Mouse (Mus musculus): Measurements from ENCODE around the gene Cldn12. TPM values are rescaled to one million over a fixed set of nuclear protein-coding genes. Genes with fewer than 3 reads are reported as not detected.

The Cldn12 gene
- polyA plus RNA-seq, 1 experiment from 2014 or later: 24.1 TPM

- no peak for ATAC-seq
- Histone ChIP-seq H3K27me3 (no peaks in the 10 kb centered on the region), H3K4me3 (no peak overlapping the region), H3K4me1 (peaks cover 45% of the 10 kb centered on the region), H3K36me3 (ENCODE audit: poor library complexity, severe bottlenecking) (peaks cover 5% of the 10 kb centered on the region; the same call in 1 of the 2 replicates), H3K9ac (no peak overlapping the region), H3K9me3 (replicated peaks) (no peaks in the 10 kb centered on the region), H3K27ac (no peak overlapping the region), H3K4me2 (no peak overlapping the region)
- 68% methylated on average over 3 of the region's 3 CpGs for WGBS
Observed at GRCm38 (mm10) chr5:5511401-5511800, 3.4 kb downstream of the Cldn12 start.

- peaks cover 5% of the 10 kb centered on the region; the same call in 1 of the 2 replicates for H3K36me3 ChIP-seq (ENCODE audit: poor library complexity, severe bottlenecking)
- H3K27ac ChIP-seq: no peak overlapping the region
- H3K4me3 ChIP-seq: no peak overlapping the region
- WGBS: 36% methylated on average over 5 of the region's 5 CpGs
- ATAC-seq: no peak
- peak overlapping the region; percentile 18; the same call in 1 of the 2 replicates for H3K4me2 ChIP-seq
- H3K9ac ChIP-seq: no peak overlapping the region
- H3K9me3 ChIP-seq (replicated peaks): no peaks in the 10 kb centered on the region
- no peaks in the 10 kb centered on the region for H3K27me3 ChIP-seq
- H3K4me1 ChIP-seq: peaks cover 45% of the 10 kb centered on the region
Observed at GRCm38 (mm10) chr5:5510989-5511388, 3.8 kb downstream of the Cldn12 start.

GRCm38 (mm10) chr5:5510304-5510887, 4.4 kb downstream of the Cldn12 start:
- Histone ChIP-seq H3K36me3 (ENCODE audit: poor library complexity, severe bottlenecking) (peaks cover 5% of the 10 kb centered on the region; the same call in 1 of the 2 replicates), H3K4me3 (no peak overlapping the region), H3K9ac (no peak overlapping the region), H3K4me1 (peaks cover 45% of the 10 kb centered on the region), H3K27me3 (no peaks in the 10 kb centered on the region), H3K27ac (no peak overlapping the region; the same call in 1 of the 2 replicates), H3K9me3 (replicated peaks) (no peaks in the 10 kb centered on the region), H3K4me2 (peak overlapping the region; percentile 43)
- no peak for ATAC-seq
- 23% methylated on average over 10 of the region's 10 CpGs for WGBS

- H3K4me2 ChIP-seq: peak overlapping the region; percentile 46
Observed at GRCm38 (mm10) chr5:5508231-5508630, 6.5 kb downstream of the Cldn12 start.

GRCm38 (mm10) chr5:5507701-5508225, 7.0 kb downstream of the Cldn12 start:
- peak overlapping the region; percentile 46 for H3K4me2 ChIP-seq
- no peaks in the 10 kb centered on the region for H3K27me3 ChIP-seq
- peak overlapping the region; percentile 63 for H3K27ac ChIP-seq
- 17% methylated on average over 20 of the region's 20 CpGs for whole genome bisulfite sequencing
- H3K36me3 ChIP-seq (ENCODE audit: poor library complexity, severe bottlenecking): peaks cover 9% of the 10 kb centered on the region; the same call in 1 of the 2 replicates
- peak; percentile 74 for ATAC-seq
- no peaks in the 10 kb centered on the region for H3K9me3 ChIP-seq (replicated peaks)
- H3K9ac ChIP-seq: peak overlapping the region; percentile 34
- H3K4me1 ChIP-seq: peaks cover 39% of the 10 kb centered on the region
- peak overlapping the region; percentile 17; the same call in 1 of the 2 replicates for H3K4me3 ChIP-seq

More at GRCm38 (mm10) chr5:5508231-5508630, 6.5 kb downstream of the Cldn12 start:
- Histone ChIP-seq H3K9ac (peak overlapping the region; percentile 34; the same call in 1 of the 2 replicates), H3K9me3 (replicated peaks) (no peaks in the 10 kb centered on the region), H3K36me3 (ENCODE audit: poor library complexity, severe bottlenecking) (peaks cover 9% of the 10 kb centered on the region; the same call in 1 of the 2 replicates), H3K4me1 (peaks cover 39% of the 10 kb centered on the region), H3K27ac (peak overlapping the region; percentile 63), H3K4me3 (no peak overlapping the region), H3K27me3 (no peaks in the 10 kb centered on the region)
- WGBS: 78% methylated on average over 10 of the region's 10 CpGs
- peak; percentile 11; the same call in 1 of the 2 replicates for ATAC-seq

- H3K36me3 ChIP-seq (ENCODE audit: poor library complexity, severe bottlenecking): peaks cover 4% of the 10 kb centered on the region; the same call in 1 of the 2 replicates
- H3K9me3 ChIP-seq (replicated peaks): no peaks in the 10 kb centered on the region
- no peak overlapping the region for H3K4me3 ChIP-seq
- peaks cover 24% of the 10 kb centered on the region for H3K4me1 ChIP-seq
- H3K9ac ChIP-seq: no peak overlapping the region
- WGBS: 92% methylated on average over 13 of the region's 13 CpGs
- ATAC-seq: no peak
- H3K27ac ChIP-seq: no peak overlapping the region
- no peak overlapping the region for H3K4me2 ChIP-seq
- H3K27me3 ChIP-seq: no peaks in the 10 kb centered on the region
Observed at GRCm38 (mm10) chr5:5504456-5504855, 10.3 kb downstream of the Cldn12 start.

- 79% methylated on average over 4 of the region's 4 CpGs for WGBS
- no peak overlapping the region for H3K4me3 ChIP-seq
- H3K9ac ChIP-seq: no peak overlapping the region
- H3K27ac ChIP-seq: no peak overlapping the region
- H3K27me3 ChIP-seq: no peaks in the 10 kb centered on the region
- peaks cover 4% of the 10 kb centered on the region; the same call in 1 of the 2 replicates for H3K36me3 ChIP-seq (ENCODE audit: poor library complexity, severe bottlenecking)
- peaks cover 15% of the 10 kb centered on the region for H3K4me1 ChIP-seq
- ATAC-seq: no peak
- H3K4me2 ChIP-seq: no peak overlapping the region
- no peaks in the 10 kb centered on the region for H3K9me3 ChIP-seq (replicated peaks)
Observed at GRCm38 (mm10) chr5:5503381-5503780, 11.4 kb downstream of the Cldn12 start.

GRCm38 (mm10) chr5:5501583-5501982, 13.2 kb downstream of the Cldn12 start:
- ATAC-seq: peak; percentile 44; the same call in 1 of the 2 replicates
- H3K4me3 ChIP-seq: no peak overlapping the region
- H3K9ac ChIP-seq: no peak overlapping the region
- H3K27me3 ChIP-seq: no peaks in the 10 kb centered on the region
- peaks cover 4% of the 10 kb centered on the region; the same call in 1 of the 2 replicates for H3K36me3 ChIP-seq (ENCODE audit: poor library complexity, severe bottlenecking)
- no peak overlapping the region for H3K4me2 ChIP-seq
- no peaks in the 10 kb centered on the region for H3K4me1 ChIP-seq
- no peak overlapping the region for H3K27ac ChIP-seq
- 76% methylated on average over 2 of the region's 2 CpGs for WGBS
- H3K9me3 ChIP-seq (replicated peaks): no peaks in the 10 kb centered on the region

- Histone ChIP-seq H3K4me3 (no peak overlapping the region), H3K4me2 (no peak overlapping the region), H3K9ac (no peak overlapping the region), H3K27me3 (no peaks in the 10 kb centered on the region), H3K9me3 (replicated peaks) (no peaks in the 10 kb centered on the region), H3K36me3 (ENCODE audit: poor library complexity, severe bottlenecking) (no peaks in the 10 kb centered on the region), H3K27ac (no peak overlapping the region), H3K4me1 (no peaks in the 10 kb centered on the region)
- 50% methylated on average over 3 of the region's 3 CpGs for WGBS
- peak; percentile 55 for ATAC-seq
Observed at GRCm38 (mm10) chr5:5496393-5496792, 18.4 kb downstream of the Cldn12 start.

- H3K9me3 ChIP-seq (replicated peaks): no peaks in the 10 kb centered on the region
- H3K27me3 ChIP-seq: no peaks in the 10 kb centered on the region
- H3K4me3 ChIP-seq: no peak overlapping the region
- no peak for ATAC-seq
- H3K9ac ChIP-seq: no peak overlapping the region
- H3K27ac ChIP-seq: no peak overlapping the region
- no peak overlapping the region for H3K4me2 ChIP-seq
- H3K4me1 ChIP-seq: no peaks in the 10 kb centered on the region
- no peaks in the 10 kb centered on the region for H3K36me3 ChIP-seq (ENCODE audit: poor library complexity, severe bottlenecking)
- WGBS: 91% methylated on average over 4 of the region's 4 CpGs
Observed at GRCm38 (mm10) chr5:5495042-5495441, 19.7 kb downstream of the Cldn12 start.

GRCm38 (mm10) chr5:5494269-5495005, 20.3 kb downstream of the Cldn12 start:
- Histone ChIP-seq H3K27ac (no peak overlapping the region), H3K9me3 (replicated peaks) (no peaks in the 10 kb centered on the region), H3K4me1 (no peaks in the 10 kb centered on the region), H3K36me3 (ENCODE audit: poor library complexity, severe bottlenecking) (no peaks in the 10 kb centered on the region), H3K4me2 (no peak overlapping the region), H3K4me3 (no peak overlapping the region), H3K27me3 (no peaks in the 10 kb centered on the region), H3K9ac (no peak overlapping the region)
- peak; percentile 76 for ATAC-seq
- 41% methylated on average over 16 of the region's 16 CpGs for WGBS

GRCm38 (mm10) chr5:5492163-5492562, 22.6 kb downstream of the Cldn12 start:
- Histone ChIP-seq H3K36me3 (ENCODE audit: poor library complexity, severe bottlenecking) (no peaks in the 10 kb centered on the region), H3K9me3 (replicated peaks) (no peaks in the 10 kb centered on the region)

More at GRCm38 (mm10) chr5:5492163-5492562, 22.6 kb downstream of the Cldn12 start:
- Histone ChIP-seq H3K4me1 (no peaks in the 10 kb centered on the region), H3K27me3 (no peaks in the 10 kb centered on the region), H3K4me3 (no peak overlapping the region), H3K27ac (no peak overlapping the region), H3K9ac (no peak overlapping the region), H3K4me2 (no peak overlapping the region)
- ATAC-seq: no peak
- 95% methylated on average over 4 of the region's 4 CpGs for WGBS
